Mouse (Mus musculus) bone marrow, adult 2 months (tissue): ENCODE measurements around the gene Nav2.

Experiments used
- CTCF ChIP-seq: fragments of 200-500 bp; IDR thresholded peaks from 2 replicates; pipeline ENCODE4 v1.5.1; 2011; ENCODE audit warnings: low read length, control low read depth; ENCODE audit not compliant: control insufficient read depth, insufficient read depth
- POLR2A ChIP-seq: fragments of 200-500 bp; IDR thresholded peaks from 2 replicates; pipeline ENCODE4 v1.6.1; 2011; ENCODE audit warnings: low read depth, mild to moderate bottlenecking, control low read depth, low read length, borderline replicate concordance; ENCODE audit not compliant: control insufficient read depth

DNA sequence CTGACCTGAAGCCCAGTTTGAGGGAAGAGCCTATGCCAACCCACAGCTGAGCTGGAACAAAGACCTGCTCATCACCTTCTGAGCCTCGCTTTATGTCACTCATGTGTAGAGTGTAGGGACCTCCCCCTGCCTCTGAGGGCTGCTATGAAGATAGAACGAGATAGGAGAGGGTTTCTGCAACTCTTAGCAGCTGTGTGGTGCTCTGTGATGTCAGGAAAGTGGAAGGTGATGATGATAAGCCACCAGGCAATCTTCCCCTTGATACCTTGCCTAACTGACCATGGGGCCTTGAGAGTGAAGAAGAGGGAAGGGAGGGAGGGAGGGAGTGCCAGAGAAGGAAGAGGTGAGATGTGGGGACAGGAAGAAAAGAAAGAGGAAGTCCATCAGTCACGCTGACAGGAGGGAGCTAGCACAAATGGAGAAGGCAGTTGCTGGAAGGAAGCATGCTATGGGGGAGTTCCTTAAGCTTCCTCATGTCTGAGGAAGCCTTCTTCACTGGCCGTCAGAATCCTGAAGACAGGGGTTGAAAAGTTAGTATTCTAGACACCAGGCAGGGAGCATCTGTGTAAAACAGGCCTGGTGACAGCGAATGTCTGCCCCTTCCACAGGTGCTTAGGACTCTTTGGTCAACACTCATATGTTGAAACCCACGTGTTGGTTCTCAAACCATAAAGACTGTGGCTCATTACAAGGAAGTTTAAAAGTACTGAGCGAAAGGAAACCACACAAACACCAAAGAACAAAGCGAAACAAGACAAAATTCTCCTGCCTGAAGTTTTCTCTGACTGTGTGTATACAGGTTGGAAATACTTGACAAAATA lies at the start of gene Nav2:
- TF ChIP-seq CTCF (no peak), POLR2A (no peak)
